Mouse (Mus musculus): Measurements from ENCODE around the gene Rapgef4. TPM values are rescaled to one million over a fixed set of nuclear protein-coding genes. Genes with fewer than 3 reads are reported as not detected.

Gene Rapgef4
- polyA plus RNA-seq, 1 experiment: 8.1 TPM

DNA sequence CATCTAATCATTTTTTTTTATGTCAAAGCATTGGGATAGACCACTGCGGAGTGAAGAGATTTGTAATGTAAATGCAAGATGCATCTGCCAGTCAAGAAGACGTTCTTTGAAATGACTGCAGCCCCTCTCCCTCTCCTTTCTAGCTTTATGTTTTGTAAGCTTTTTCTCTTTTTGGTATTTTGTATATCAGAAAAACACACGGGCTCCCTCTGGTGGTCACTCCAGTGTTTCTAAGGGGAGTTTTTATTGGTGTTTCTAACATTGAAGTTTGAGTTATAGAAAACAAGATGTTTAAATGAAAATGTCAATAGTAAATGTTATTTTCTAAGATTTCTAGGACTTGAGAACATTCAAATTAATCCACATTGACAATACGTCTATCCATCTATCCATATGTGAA, 168.0 kb downstream of the Rapgef4 start:
- Histone ChIP-seq H3K36me3 (ENCODE audit: control insufficient read depth, insufficient read depth, low read length) (no peaks in the 10 kb centered on the region), H3K27me3 (ENCODE audit: control insufficient read depth, insufficient read depth, low read length) (no peaks in the 10 kb centered on the region), H3K27ac (ENCODE audit: control insufficient read depth, insufficient read depth, low read depth, low read length) (no peak overlapping the region), H3K4me3 (ENCODE audit: control insufficient read depth, low read depth, low read length) (no peak overlapping the region), H3K4me1 (ENCODE audit: control insufficient read depth, insufficient read depth, low read length) (no peaks in the 10 kb centered on the region; the same call in 1 of the 2 replicates)
- TF ChIP-seq POLR2A (IDR thresholded peaks at IDR 0.05; ENCODE audit: control insufficient read depth, low read depth, low read length): no peak
- no peak for TF ChIP-seq CTCF (IDR thresholded peaks at IDR 0.05; ENCODE audit: control insufficient read depth, insufficient read depth, insufficient replicate concordance, low read depth, low read length)

GRCm38 (mm10) chr2:72151792-72152554, 170.9 kb downstream of the Rapgef4 start:
- TF ChIP-seq CTCF (IDR thresholded peaks at IDR 0.05; ENCODE audit: control insufficient read depth, insufficient read depth, insufficient replicate concordance, low read depth, low read length) (no peak), POLR2A (IDR thresholded peaks at IDR 0.05; ENCODE audit: control insufficient read depth, low read depth, low read length) (no peak)
- Histone ChIP-seq H3K27me3 (ENCODE audit: control insufficient read depth, insufficient read depth, low read length) (no peaks in the 10 kb centered on the region), H3K4me3 (ENCODE audit: control insufficient read depth, low read depth, low read length) (no peak overlapping the region), H3K4me1 (ENCODE audit: control insufficient read depth, insufficient read depth, low read length) (no peaks in the 10 kb centered on the region), H3K27ac (ENCODE audit: control insufficient read depth, insufficient read depth, low read depth, low read length) (no peak overlapping the region), H3K36me3 (ENCODE audit: control insufficient read depth, insufficient read depth, low read length) (no peaks in the 10 kb centered on the region)

DNA sequence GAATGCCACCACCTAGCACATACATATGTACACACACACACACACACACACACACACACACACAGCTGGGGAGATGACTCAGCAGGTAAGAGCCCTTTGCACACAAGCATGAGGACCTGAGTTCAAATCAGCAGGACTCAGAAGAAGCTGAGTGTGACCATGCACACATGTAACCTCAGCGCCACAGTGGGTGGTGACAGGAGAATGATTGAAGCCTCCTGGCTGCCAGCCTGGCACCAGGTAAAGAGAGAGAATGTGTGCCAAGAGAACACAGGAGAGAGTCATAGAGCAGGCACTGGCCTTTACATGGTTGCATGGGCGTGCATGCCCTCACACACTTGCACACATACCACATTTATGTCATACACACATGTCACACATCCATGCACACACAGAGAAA, 171.7 kb downstream of the Rapgef4 start:
- TF ChIP-seq CTCF (IDR thresholded peaks at IDR 0.05; ENCODE audit: control insufficient read depth, insufficient read depth, insufficient replicate concordance, low read depth, low read length) (no peak), POLR2A (IDR thresholded peaks at IDR 0.05; ENCODE audit: control insufficient read depth, low read depth, low read length) (no peak)
- Histone ChIP-seq H3K36me3 (ENCODE audit: control insufficient read depth, insufficient read depth, low read length) (no peaks in the 10 kb centered on the region), H3K4me3 (ENCODE audit: control insufficient read depth, low read depth, low read length) (no peak overlapping the region), H3K27me3 (ENCODE audit: control insufficient read depth, insufficient read depth, low read length) (no peaks in the 10 kb centered on the region), H3K27ac (ENCODE audit: control insufficient read depth, insufficient read depth, low read depth, low read length) (no peak overlapping the region), H3K4me1 (ENCODE audit: control insufficient read depth, insufficient read depth, low read length) (no peaks in the 10 kb centered on the region)

DNA sequence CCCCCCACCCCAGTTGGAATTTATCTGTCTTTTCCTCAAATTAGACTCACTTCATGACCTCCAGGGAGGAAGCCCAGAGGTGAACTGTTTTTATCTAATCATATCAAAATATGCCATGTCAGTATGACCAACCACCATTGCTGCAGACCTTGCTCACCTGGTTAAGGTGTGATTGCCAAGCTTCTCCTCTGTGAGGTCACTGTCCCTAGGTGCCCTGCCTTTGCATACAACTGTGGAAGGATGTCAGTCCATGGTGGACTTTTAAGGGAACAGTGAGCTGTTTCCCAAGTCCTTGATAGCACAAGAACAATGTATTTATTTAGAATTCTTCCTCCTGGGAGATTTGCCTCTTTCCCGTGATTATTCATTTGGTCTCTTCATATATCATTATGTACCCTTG, 172.8 kb downstream of the Rapgef4 start:
- Histone ChIP-seq H3K27ac (ENCODE audit: control insufficient read depth, insufficient read depth, low read depth, low read length) (no peak overlapping the region), H3K36me3 (ENCODE audit: control insufficient read depth, insufficient read depth, low read length) (no peaks in the 10 kb centered on the region), H3K4me3 (ENCODE audit: control insufficient read depth, low read depth, low read length) (no peak overlapping the region), H3K4me1 (ENCODE audit: control insufficient read depth, insufficient read depth, low read length) (no peaks in the 10 kb centered on the region), H3K27me3 (ENCODE audit: control insufficient read depth, insufficient read depth, low read length) (no peaks in the 10 kb centered on the region)
- TF ChIP-seq POLR2A (IDR thresholded peaks at IDR 0.05; ENCODE audit: control insufficient read depth, low read depth, low read length) (no peak), CTCF (IDR thresholded peaks at IDR 0.05; ENCODE audit: control insufficient read depth, insufficient read depth, insufficient replicate concordance, low read depth, low read length) (no peak)

DNA sequence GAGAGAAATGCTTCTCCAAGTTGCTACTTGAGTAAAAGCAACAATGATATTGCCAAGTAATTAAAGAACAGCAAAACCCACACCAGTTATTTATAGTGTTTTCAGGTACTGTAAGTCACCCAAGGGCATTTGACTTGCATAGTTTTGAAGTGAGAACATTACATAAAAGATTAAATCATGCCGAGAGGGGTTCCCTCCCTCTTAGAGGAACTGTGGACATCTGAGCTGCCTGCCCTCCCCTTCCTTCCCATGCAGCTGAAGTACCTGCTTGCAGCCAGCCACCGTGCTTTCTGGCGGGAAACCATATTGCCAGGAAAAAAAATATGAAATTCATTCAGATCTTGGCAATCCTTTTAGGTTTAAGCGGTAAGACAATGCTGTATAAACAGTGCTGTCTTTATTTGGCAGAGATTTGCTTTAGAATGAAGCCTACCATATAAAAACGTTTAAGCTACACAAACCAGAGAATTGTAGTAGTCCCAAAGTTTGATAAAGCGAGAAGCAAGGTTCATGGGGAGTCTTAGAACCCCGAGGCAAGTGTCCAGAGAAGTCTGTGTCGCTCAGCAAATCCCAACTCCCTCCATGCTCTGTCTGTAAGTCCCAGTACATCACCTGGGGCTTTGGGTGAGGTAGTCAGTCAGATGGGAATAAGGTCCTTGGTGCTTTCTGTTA, 174.2 kb downstream of the Rapgef4 start:
- H3K27ac ChIP-seq (ENCODE audit: control insufficient read depth, insufficient read depth, low read depth, low read length): no peak overlapping the region
- TF ChIP-seq POLR2A (IDR thresholded peaks at IDR 0.05; ENCODE audit: control insufficient read depth, low read depth, low read length): no peak
- no peak for TF ChIP-seq CTCF (IDR thresholded peaks at IDR 0.05; ENCODE audit: control insufficient read depth, insufficient read depth, insufficient replicate concordance, low read depth, low read length)

DNA sequence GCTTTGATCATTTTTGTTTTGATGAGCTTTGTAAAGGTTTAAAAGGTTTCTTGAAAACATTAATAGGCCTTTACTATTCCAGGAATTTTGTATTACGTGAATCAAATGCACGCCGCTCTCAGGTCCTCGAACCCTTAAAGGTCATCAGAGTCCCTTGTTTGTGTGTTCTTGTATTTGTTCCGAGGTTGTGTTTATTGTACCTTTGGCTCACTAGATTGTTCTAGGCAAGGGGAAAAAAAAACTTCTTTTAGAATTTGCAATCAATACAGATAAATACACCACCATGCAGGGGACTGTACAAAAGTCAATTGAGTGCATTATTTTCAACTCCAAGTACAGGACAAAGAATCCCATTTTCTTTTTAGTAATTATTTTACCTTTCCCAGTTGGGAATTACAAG, 175.4 kb downstream of the Rapgef4 start:
- no peaks in the 10 kb centered on the region for H3K27me3 ChIP-seq (ENCODE audit: control insufficient read depth, insufficient read depth, low read length)
- no peak overlapping the region for H3K4me3 ChIP-seq (ENCODE audit: control insufficient read depth, low read depth, low read length)

More for the DNA sequence above, 174.2 kb downstream of the Rapgef4 start:
- H3K4me1 ChIP-seq (ENCODE audit: control insufficient read depth, insufficient read depth, low read length): no peaks in the 10 kb centered on the region
- H3K36me3 ChIP-seq (ENCODE audit: control insufficient read depth, insufficient read depth, low read length): no peaks in the 10 kb centered on the region
- H3K27me3 ChIP-seq (ENCODE audit: control insufficient read depth, insufficient read depth, low read length): no peaks in the 10 kb centered on the region
- H3K4me3 ChIP-seq (ENCODE audit: control insufficient read depth, low read depth, low read length): no peak overlapping the region

GRCm38 (mm10) chr2:72157561-72157960, 176.5 kb downstream of the Rapgef4 start:
- Histone ChIP-seq H3K36me3 (ENCODE audit: control insufficient read depth, insufficient read depth, low read length) (no peaks in the 10 kb centered on the region), H3K4me3 (ENCODE audit: control insufficient read depth, low read depth, low read length) (no peak overlapping the region), H3K4me1 (ENCODE audit: control insufficient read depth, insufficient read depth, low read length) (no peaks in the 10 kb centered on the region), H3K27me3 (ENCODE audit: control insufficient read depth, insufficient read depth, low read length) (no peaks in the 10 kb centered on the region), H3K27ac (ENCODE audit: control insufficient read depth, insufficient read depth, low read depth, low read length) (no peak overlapping the region)
- TF ChIP-seq CTCF (IDR thresholded peaks at IDR 0.05; ENCODE audit: control insufficient read depth, insufficient read depth, insufficient replicate concordance, low read depth, low read length): no peak
- no peak for TF ChIP-seq POLR2A (IDR thresholded peaks at IDR 0.05; ENCODE audit: control insufficient read depth, low read depth, low read length)

More for the DNA sequence above, 175.4 kb downstream of the Rapgef4 start:
- no peaks in the 10 kb centered on the region for H3K36me3 ChIP-seq (ENCODE audit: control insufficient read depth, insufficient read depth, low read length)
- H3K27ac ChIP-seq (ENCODE audit: control insufficient read depth, insufficient read depth, low read depth, low read length): no peak overlapping the region
- TF ChIP-seq POLR2A (IDR thresholded peaks at IDR 0.05; ENCODE audit: control insufficient read depth, low read depth, low read length): no peak
- no peak for TF ChIP-seq CTCF (IDR thresholded peaks at IDR 0.05; ENCODE audit: control insufficient read depth, insufficient read depth, insufficient replicate concordance, low read depth, low read length)
- H3K4me1 ChIP-seq (ENCODE audit: control insufficient read depth, insufficient read depth, low read length): no peaks in the 10 kb centered on the region
